Mouse (Mus musculus): Measurements from ENCODE around the gene Nek9. TPM values are rescaled to one million over a fixed set of nuclear protein-coding genes. Genes with fewer than 3 reads are reported as not detected.
"Not testable (repeated sequence)": the region's sequence is repeated elsewhere in the genome, so short reads cannot be mapped to it uniquely, and the experiment has no call there.

The Nek9 gene
- polyA plus RNA-seq, 1 experiment from 2014 or later: 20.6 TPM

DNA sequence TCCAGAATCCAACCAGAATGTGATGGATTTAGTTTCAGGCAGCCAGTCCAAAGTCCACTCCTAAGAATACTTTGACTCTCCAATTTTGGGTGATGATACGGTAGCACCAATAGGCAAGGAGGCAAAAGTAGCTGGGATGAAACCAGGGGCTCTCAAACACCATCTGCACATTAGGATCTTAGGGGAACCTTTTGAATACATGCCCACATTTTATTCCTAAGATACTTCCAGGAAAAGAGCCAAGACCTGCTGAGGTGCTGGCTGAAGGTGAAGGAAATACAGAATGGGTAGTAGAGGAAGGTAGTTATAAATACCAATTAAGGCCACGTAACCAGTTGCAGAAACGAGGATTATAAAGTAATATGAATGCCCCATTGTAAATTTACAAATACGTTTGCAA, 57.4 kb downstream of the Nek9 start:
- H3K4me1 ChIP-seq: peaks cover 14% of the 10 kb centered on the region
- not testable (repeated sequence) for DNase-seq (ENCODE audit: low spot score); H3K9me3 ChIP-seq (replicated peaks); H3K27me3 ChIP-seq (ENCODE audit: low read depth, poor library complexity, severe bottlenecking); H3K4me3 ChIP-seq; H3K36me3 ChIP-seq; H3K27ac ChIP-seq (replicated peaks)
- WGBS: 88% methylated on average over 2 of the region's 4 CpGs

DNA sequence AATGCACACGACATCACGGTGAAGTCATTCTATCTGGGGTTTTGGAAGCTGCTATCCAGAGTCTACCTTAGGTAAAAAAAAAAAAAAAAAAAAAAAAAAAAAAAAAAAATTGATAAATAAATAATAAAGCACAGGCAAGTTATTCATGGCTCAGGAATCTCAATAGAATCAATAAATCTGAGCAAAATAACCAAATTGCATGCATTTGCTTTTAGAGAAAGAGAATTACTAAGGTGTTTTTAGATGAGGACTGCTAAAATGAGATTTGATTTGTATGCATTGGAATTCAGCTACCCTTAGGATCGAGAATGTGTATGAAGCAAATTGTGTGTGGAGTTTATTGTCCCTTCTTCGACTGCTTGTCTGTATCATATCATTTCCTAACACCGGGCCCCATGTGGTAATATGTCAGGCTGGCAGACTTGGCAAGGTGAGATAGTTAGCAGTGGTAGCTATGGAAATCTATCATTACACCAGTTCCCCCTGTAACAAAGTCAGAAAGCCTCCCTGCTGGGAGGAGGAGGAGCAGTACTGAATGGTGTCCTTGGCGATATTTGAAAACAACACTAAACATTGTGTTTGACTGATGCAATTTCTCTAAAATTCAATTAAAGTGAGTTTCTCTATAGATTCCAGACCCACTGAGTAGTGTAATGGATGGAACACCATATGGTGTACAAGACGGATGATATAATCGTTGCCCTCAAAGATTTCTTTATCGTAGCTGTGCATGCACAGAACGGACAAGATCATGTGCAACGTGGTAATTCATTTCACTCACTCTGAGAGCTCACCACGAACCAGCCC, 58.1 kb downstream of the Nek9 start:
- Histone ChIP-seq H3K9me3 (replicated peaks) (no peaks in the 10 kb centered on the region), H3K4me1 (peaks cover 14% of the 10 kb centered on the region), H3K36me3 (peaks cover 5% of the 10 kb centered on the region; the same call in 1 of the 2 replicates), H3K27ac (replicated peaks) (no peak overlapping the region), H3K27me3 (ENCODE audit: low read depth, poor library complexity, severe bottlenecking) (no peaks in the 10 kb centered on the region), H3K4me3 (peak overlapping the region; percentile 85)
- DNase-seq (ENCODE audit: low spot score): no peak
- 72% methylated on average over 12 of the region's 12 CpGs for WGBS

DNA sequence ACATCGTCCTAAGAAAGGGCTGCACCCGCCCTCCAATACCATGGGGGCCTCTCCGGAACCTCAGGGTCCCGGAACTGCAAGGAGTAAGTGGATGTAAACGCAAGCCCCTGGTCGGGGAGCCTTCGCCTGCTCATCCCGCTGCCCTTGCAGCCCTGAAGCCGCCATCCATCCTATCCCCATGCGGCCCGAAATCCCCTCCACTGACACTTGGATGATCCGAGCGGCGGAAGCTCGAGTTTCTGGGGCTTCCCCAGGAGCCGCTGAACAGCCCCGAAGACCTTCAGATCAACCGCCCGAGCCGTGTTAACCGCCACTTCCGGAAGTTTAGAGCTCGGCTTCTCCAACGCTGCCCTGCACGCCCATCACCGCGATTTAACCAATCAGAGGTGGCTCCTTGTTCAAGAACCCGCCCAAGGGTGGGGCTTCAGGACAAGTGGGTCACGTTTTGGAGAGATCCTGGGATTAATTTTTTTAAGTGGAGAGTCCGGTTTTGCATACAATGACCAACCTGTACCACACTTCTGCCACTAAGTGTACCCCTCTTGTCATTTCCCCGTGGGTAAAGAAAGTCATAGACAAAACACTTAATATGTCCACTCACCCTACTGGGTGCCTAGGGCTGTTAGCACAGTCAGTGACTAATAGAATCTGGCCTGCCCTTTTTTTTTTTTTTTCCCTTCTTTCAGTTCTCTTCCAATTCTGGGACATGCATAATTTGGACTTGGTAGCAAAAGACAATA, 58.9 kb downstream of the Nek9 start:
- peak overlapping the region; percentile 90 for H3K27ac ChIP-seq (replicated peaks)

DNA sequence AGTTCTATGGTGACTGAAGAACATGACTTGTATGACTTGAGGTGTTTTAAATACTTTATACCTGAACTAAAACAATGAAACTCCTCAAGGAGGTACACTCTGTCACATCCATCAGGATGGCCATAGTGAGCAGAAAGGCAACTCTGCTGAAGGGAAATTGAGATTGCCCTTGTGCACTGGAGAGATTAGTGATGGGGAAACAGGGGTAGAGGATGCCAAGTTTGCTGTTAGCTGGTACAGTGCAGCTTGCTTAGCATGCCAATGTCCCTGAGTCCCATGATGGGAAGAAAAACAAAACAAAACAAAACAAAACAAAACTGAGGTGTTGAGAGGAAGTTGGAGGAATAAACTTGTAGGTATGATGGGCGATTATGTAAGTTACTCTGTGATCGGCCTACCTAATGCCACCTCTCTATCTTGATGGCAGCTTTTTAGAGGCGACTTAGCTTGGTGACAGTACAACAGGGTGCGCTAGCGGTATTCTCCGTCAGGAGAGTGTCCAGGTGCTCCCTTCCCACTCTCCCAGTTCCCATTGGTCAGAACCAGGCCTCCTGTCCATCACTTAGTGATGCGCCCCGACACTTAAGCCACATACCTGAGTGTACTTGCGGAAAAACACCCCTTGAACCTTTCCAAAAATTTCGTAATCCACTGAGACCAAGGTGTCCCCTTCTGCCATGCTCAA, 59.6 kb downstream of the Nek9 start:
- peak overlapping the region; percentile 90 for H3K27ac ChIP-seq (replicated peaks)
- peaks cover 14% of the 10 kb centered on the region for H3K4me1 ChIP-seq

More for the DNA sequence above, 58.9 kb downstream of the Nek9 start:
- H3K27me3 ChIP-seq (ENCODE audit: low read depth, poor library complexity, severe bottlenecking): no peaks in the 10 kb centered on the region
- peak overlapping the region; percentile 85 for H3K4me3 ChIP-seq
- under 1% methylated on average over 31 of the region's 31 CpGs for WGBS
- peak; percentile 95 for DNase-seq (ENCODE audit: low spot score)
- H3K4me1 ChIP-seq: peaks cover 14% of the 10 kb centered on the region
- peaks cover 11% of the 10 kb centered on the region for H3K36me3 ChIP-seq
- H3K9me3 ChIP-seq (replicated peaks): no peaks in the 10 kb centered on the region

DNA sequence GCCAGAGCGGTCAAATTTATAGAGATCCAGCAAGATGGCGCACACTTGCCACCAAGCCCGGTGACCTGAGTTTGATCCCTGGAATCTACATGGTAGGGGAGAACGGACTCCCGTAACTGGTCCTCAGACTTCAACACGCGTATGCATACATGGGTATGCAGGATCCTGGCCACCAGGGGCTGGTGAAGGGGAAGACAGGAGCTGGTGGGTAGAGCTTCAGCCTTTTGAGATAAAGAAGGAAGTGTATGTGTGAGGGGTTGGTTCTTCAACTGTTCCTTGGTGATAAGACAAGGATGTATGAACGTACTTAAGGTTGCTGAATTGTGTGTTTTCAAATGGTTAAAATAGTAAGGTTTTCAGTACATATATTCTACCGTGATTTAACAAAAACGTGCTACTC, 60.2 kb downstream of the Nek9 start:
- DNase-seq (ENCODE audit: low spot score): no peak
- Histone ChIP-seq H3K27ac (replicated peaks) (no peak overlapping the region), H3K27me3 (ENCODE audit: low read depth, poor library complexity, severe bottlenecking) (no peaks in the 10 kb centered on the region), H3K9me3 (replicated peaks) (no peaks in the 10 kb centered on the region; the same call in 1 of the 2 replicates), H3K4me1 (peaks cover 14% of the 10 kb centered on the region), H3K36me3 (peaks cover 23% of the 10 kb centered on the region), H3K4me3 (no peak overlapping the region)
- WGBS: 92% methylated on average over 10 of the region's 10 CpGs

More for the DNA sequence above, 59.6 kb downstream of the Nek9 start:
- no peaks in the 10 kb centered on the region; the same call in 1 of the 2 replicates for H3K9me3 ChIP-seq (replicated peaks)
- no peaks in the 10 kb centered on the region for H3K27me3 ChIP-seq (ENCODE audit: low read depth, poor library complexity, severe bottlenecking)
- H3K4me3 ChIP-seq: peak overlapping the region; percentile 85
- DNase-seq (ENCODE audit: low spot score): no peak
- peaks cover 17% of the 10 kb centered on the region for H3K36me3 ChIP-seq
- 7% methylated on average over 10 of the region's 10 CpGs for WGBS

DNA sequence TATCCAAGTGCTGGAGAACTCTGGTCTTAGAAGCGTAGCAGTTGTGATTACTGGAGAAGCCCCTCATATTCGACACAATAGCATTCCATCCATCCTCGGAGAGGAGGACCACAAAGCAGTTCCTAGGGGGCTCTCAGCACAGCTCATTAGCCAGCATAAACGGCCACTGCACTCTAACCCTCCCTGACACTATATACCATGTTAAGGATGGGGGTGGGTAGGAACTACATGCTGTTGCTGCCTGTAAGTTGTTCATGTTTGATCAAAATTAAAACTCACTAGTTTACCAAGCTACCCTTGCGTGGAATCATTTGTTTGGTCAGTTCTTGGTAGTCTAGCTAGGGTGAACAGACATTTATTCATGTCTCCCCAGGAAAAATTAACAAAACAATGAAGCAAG, 62.9 kb downstream of the Nek9 start:
- 86% methylated on average over 5 of the region's 5 CpGs for WGBS
- H3K27me3 ChIP-seq (ENCODE audit: low read depth, poor library complexity, severe bottlenecking): no peaks in the 10 kb centered on the region

DNA sequence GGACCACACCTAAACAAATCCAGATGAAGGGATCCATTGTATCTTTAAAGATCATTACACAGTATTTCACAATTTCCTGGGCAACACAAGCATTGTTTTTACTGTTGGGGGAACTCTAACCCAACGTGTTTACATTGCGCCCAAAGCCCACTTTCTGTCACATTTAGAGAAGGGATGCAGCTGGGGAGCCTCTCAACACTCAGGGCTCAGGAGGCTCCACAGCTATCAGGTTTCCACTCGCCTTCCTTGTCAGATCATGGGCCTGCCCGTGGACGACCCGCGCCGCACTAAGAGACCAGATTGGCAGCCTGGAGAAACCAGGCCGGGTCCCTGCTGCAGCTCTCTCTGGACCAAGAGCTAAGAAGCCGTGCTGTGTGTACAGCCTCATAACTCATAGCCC, 65.7 kb downstream of the Nek9 start:
- Histone ChIP-seq H3K4me3 (no peak overlapping the region), H3K27ac (replicated peaks) (no peak overlapping the region), H3K9me3 (replicated peaks) (no peaks in the 10 kb centered on the region; the same call in 1 of the 2 replicates), H3K4me1 (peaks cover 11% of the 10 kb centered on the region), H3K27me3 (ENCODE audit: low read depth, poor library complexity, severe bottlenecking) (no peaks in the 10 kb centered on the region), H3K36me3 (peaks cover 28% of the 10 kb centered on the region)
- DNase-seq (ENCODE audit: low spot score): no peak
- 77% methylated on average over 10 of the region's 10 CpGs for WGBS

More for the DNA sequence above, 62.9 kb downstream of the Nek9 start:
- Histone ChIP-seq H3K36me3 (peaks cover 24% of the 10 kb centered on the region), H3K27ac (replicated peaks) (no peak overlapping the region), H3K9me3 (replicated peaks) (no peaks in the 10 kb centered on the region; the same call in 1 of the 2 replicates), H3K4me1 (peaks cover 14% of the 10 kb centered on the region), H3K4me3 (no peak overlapping the region)
- no peak for DNase-seq (ENCODE audit: low spot score)

DNA sequence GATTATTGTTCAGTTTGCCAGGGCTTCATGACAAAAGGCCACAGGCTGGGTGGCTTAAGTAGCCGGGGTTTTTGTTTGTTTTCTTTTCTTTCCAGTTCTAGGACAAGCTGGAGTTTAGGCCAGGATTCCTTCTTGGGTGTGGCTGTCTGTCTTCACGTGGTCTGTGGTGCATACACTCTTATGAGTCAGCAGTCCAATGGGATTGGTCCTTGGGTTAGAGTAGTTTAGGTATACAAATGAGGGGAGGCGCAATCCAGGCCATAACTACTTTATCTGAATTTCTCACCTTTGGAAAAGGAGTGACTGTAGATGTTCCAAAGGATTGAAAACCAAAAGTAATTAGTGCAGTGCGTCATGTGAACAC, 67.3 kb downstream of the Nek9 start:
- no peaks in the 10 kb centered on the region for H3K27me3 ChIP-seq (ENCODE audit: low read depth, poor library complexity, severe bottlenecking)
- H3K36me3 ChIP-seq: peaks cover 35% of the 10 kb centered on the region
- no peak overlapping the region for H3K4me3 ChIP-seq
- DNase-seq (ENCODE audit: low spot score): no peak
- 73% methylated on average over 4 of the region's 4 CpGs for WGBS
- no peaks in the 10 kb centered on the region; the same call in 1 of the 2 replicates for H3K9me3 ChIP-seq (replicated peaks)
- no peak overlapping the region for H3K27ac ChIP-seq (replicated peaks)
- H3K4me1 ChIP-seq: peaks cover 11% of the 10 kb centered on the region

DNA sequence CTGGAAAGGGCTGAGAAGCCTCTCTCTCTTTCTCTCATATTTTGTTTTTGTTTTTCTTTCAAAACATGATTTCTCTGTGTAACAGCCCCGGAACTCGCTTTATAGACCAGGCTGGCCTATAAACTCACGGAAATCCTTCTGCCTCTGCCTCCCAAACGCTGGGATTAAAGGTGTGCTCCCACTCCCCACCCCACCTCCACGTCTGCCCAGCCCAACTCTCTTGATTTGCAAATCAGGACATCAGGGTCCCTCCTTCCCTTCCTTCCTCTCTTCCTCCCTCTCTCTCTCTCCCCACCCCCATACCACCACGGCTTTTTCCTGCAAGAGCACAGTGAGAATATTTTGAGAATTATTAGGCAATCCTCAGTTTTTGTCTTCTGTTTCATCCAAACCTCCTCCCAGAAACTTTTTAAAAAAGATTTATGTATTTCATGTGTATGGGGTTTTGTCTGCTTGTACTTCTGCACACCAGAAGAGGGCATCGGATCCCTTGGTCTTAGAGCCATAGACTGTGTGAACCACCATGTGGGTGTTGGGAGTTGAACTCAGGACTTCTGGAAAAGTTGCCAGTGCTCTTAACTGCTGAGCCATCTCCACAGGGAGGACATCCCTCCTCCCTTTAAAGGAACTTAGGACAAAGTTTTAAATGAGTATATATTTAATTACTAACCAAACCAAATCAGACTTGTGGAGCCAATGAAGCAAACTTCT, 67.9 kb downstream of the Nek9 start:
- H3K4me1 ChIP-seq: peaks cover 11% of the 10 kb centered on the region
- no peak overlapping the region for H3K4me3 ChIP-seq
- no peaks in the 10 kb centered on the region for H3K27me3 ChIP-seq (ENCODE audit: low read depth, poor library complexity, severe bottlenecking)
- H3K27ac ChIP-seq (replicated peaks): no peak overlapping the region
- H3K36me3 ChIP-seq: peaks cover 35% of the 10 kb centered on the region
- DNase-seq (ENCODE audit: low spot score): no peak
- 74% methylated on average over 7 of the region's 7 CpGs for WGBS
- H3K9me3 ChIP-seq (replicated peaks): no peaks in the 10 kb centered on the region; the same call in 1 of the 2 replicates

DNA sequence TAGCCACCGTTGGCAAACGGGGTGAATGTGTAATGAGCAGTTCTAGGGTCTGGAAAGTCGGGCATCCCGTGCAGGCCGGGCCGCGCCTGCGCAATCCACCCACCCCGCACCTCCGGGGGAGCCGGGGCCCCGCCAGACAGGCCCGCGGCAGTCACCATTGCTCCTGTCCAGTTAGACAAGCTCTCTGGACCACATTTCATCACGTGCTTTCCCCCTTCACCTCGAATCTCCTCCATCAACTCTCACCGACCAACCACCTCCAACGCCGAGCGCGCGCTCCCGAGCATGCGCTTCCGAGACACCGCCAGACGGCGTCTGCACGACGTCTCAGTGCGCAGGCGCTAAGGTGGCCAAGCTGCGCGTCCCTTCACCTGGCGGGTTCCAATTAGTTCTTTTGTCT, 68.8 kb downstream of the Nek9 start, which contains the start of gene Mlh3:
Mlh3 (minus strand) TSS at position 281 of the 400 bp plus-strand sequence.
- Histone ChIP-seq H3K27me3 (ENCODE audit: low read depth, poor library complexity, severe bottlenecking) (no peaks in the 10 kb centered on the region), H3K36me3 (peaks cover 27% of the 10 kb centered on the region), H3K4me1 (peaks cover 11% of the 10 kb centered on the region), H3K4me3 (peak within 1 kb of the TSS; percentile 67), H3K9me3 (replicated peaks) (no peaks in the 10 kb centered on the region; the same call in 1 of the 2 replicates), H3K27ac (replicated peaks) (peak within 1 kb of the TSS; percentile 92)
- DNase-seq (ENCODE audit: low spot score): peak; percentile 83
- WGBS: under 1% methylated on average over 35 of the region's 35 CpGs

DNA sequence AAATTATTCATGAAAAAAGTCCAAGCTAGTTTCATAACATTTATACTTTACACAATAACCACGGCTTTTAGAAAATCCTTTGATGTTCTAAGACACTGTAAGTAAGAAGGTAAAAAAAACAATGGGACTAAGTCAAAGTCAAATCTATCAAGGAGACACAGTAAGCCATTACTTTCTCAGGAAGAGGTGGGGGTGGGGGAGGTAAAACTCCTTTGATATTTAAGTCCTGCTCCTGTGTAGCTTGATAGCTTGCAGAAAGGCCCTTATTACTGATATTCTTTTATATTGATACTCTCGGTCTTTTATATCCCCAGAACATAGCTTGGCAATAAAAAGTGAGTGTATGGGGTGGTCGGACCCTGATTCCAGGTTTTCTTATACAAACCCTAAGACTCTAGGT, 69.3 kb downstream of the Nek9 start:
- WGBS: 63% methylated on average over 3 of the region's 3 CpGs
- H3K4me1 ChIP-seq: peaks cover 11% of the 10 kb centered on the region
- H3K9me3 ChIP-seq (replicated peaks): no peaks in the 10 kb centered on the region; the same call in 1 of the 2 replicates
- H3K27ac ChIP-seq (replicated peaks): peak overlapping the region; percentile 92
- DNase-seq (ENCODE audit: low spot score): no peak
- peak overlapping the region; percentile 67 for H3K4me3 ChIP-seq
- peaks cover 24% of the 10 kb centered on the region for H3K36me3 ChIP-seq
- H3K27me3 ChIP-seq (ENCODE audit: low read depth, poor library complexity, severe bottlenecking): no peaks in the 10 kb centered on the region

DNA sequence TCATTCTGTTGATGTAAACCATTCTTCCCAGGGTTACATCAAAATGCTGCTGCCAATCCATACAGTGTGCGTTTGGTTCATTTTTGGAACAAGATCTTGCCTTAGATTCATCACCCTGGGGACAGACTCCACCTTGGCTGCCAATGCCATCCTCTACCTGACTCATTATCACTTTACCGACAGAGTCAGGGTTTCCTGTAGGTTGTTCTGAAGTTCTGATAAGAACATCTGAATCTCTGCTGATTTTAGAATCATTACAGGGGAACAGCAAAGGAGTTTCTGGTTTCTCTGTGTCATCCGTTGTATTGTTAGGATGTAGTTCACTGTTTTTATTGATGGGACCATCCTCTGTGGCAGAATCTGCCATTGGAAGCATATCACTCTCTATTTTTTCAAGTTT, 72.9 kb downstream of the Nek9 start:
- no peaks in the 10 kb centered on the region; the same call in 1 of the 2 replicates for H3K9me3 ChIP-seq (replicated peaks)
- no peaks in the 10 kb centered on the region for H3K27me3 ChIP-seq (ENCODE audit: low read depth, poor library complexity, severe bottlenecking)
- H3K4me1 ChIP-seq: peaks cover 11% of the 10 kb centered on the region
- WGBS: 95% methylated on average over 3 of the region's 3 CpGs
- no peak for DNase-seq (ENCODE audit: low spot score)
- no peak overlapping the region for H3K27ac ChIP-seq (replicated peaks)
- H3K4me3 ChIP-seq: no peak overlapping the region
- H3K36me3 ChIP-seq: peaks cover 15% of the 10 kb centered on the region; the same call in 1 of the 2 replicates
